Mouse (Mus musculus) forebrain, embryonic 14.5 days (tissue): ENCODE data around the gene Irf2bp2. TPM values are rescaled to one million over a fixed set of nuclear protein-coding genes. Genes with fewer than 3 reads are reported as not detected.

Experiments used
- ATAC-seq: fragments of 200-750 bp; cut with Nextera tagmentation; 2 replicates; pipeline ENCODE4 v1.8.0; 2017; ENCODE audit warnings: mild to moderate bottlenecking, moderate library complexity
- DNase-seq: peaks from one replicate; pipeline ENCODE4 v3.0.0-alpha.2; 2015; ENCODE audit warnings: low spot score
- H3K27ac ChIP-seq: fragments of 300-500 bp; sonication (generic); 2 replicates; pipeline ENCODE4 v1.5.1; 2014; ENCODE audit warnings: low read depth, mild to moderate bottlenecking, control low read depth, low read length, moderate library complexity
- H3K27me3 ChIP-seq: fragments of 300-500 bp; sonication (generic); replicated peaks from 2 replicates; pipeline ENCODE4 v1.6.1; 2014; ENCODE audit warnings: low read length, control low read depth, mixed read lengths; ENCODE audit not compliant: control insufficient read depth, insufficient read depth
- H3K36me3 ChIP-seq: fragments of 300-500 bp; sonication (generic); 2 replicates; pipeline ENCODE4 v1.6.1; 2014; ENCODE audit warnings: low read length, control low read depth; ENCODE audit not compliant: control insufficient read depth, insufficient read depth
- H3K4me1 ChIP-seq: fragments of 300-500 bp; sonication (generic); 2 replicates; pipeline ENCODE4 v1.6.1; 2014; ENCODE audit warnings: antibody characterized with exemption, low read length, control low read depth; ENCODE audit not compliant: control insufficient read depth, insufficient read depth
- H3K4me2 ChIP-seq: fragments of 300-500 bp; sonication (generic); 2 replicates; pipeline ENCODE4 v1.6.1; 2014; ENCODE audit warnings: mild to moderate bottlenecking, control low read depth, low read length
- H3K4me3 ChIP-seq: fragments of 300-500 bp; sonication (generic); 2 replicates; pipeline ENCODE4 v1.5.1; 2014; ENCODE audit warnings: low read depth, low read length, control low read depth
- H3K9ac ChIP-seq: fragments of 300-500 bp; sonication (generic); 2 replicates; pipeline ENCODE4 v1.6.1; 2014; ENCODE audit warnings: mild to moderate bottlenecking, low read length, control low read depth, moderate library complexity
- H3K9me3 ChIP-seq: fragments of 300-500 bp; sonication (generic); replicated peaks from 2 replicates; pipeline ENCODE4 v1.6.1; 2016; ENCODE audit warnings: low read length, control low read depth, mixed read lengths; ENCODE audit not compliant: control insufficient read depth
- WGBS: fragments of 180-500 bp; shearing (Covaris S2); extraction: QIAGEN DNeasy Blood & Tissue Kit; methylation state at CpG from one replicate; pipeline ENCODE4 v1.1.7; 2014; 5-methylcytosine and 5-hydroxymethylcytosine counted together
- polyA plus RNA-seq: library from polyadenylated mRNA; unstranded; fragments of >200 nt; fragmentation: Nextera tagmentation; extraction: Ambion mirVana; gene quantifications from 2 replicates; pipeline ENCODE4 v1.2.1, GENCODE M21; 2014

The Irf2bp2 gene
- polyA plus RNA-seq, 1 experiment from 2014 or later = 8.3 TPM

- peaks cover 14% of the 10 kb centered on the region for H3K4me1 ChIP-seq
- H3K27ac ChIP-seq = no peak overlapping the region
- no peak overlapping the region for H3K4me3 ChIP-seq
- no peaks in the 10 kb centered on the region for H3K9me3 ChIP-seq
- H3K27me3 ChIP-seq = no peaks in the 10 kb centered on the region
- H3K4me2 ChIP-seq = no peak overlapping the region
- no peak for DNase-seq
- WGBS = 78% methylated on average over 8 of the region's 8 CpGs
- no peak overlapping the region for H3K9ac ChIP-seq
- ATAC-seq = no peak
- no peaks in the 10 kb centered on the region for H3K36me3 ChIP-seq
Measured at GRCm38 (mm10) chr8:126543407-126543806, 50.4 kb downstream of the Irf2bp2 start.

DNA sequence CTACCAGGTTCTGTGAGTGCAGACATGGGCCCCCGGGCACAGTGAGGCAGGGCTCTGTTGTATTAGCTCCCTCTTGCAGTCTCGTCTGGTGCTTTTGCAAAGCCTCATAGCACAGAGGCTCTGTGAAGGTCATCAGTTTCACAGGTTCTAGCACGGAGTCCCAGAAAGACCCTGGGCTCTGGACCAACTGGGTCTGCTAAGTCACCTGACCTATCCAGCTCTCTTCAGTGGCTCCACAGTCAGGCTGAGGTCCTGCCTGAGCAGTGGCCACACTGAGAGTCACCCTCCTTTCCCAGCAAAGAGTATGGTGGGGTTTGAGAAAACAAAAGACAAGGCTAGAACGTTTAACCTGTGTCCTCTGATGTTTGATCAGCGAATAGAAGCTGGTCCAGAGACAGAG is 51.0 kb downstream of the Irf2bp2 start:
- ATAC-seq = no peak
- Histone ChIP-seq H3K27ac (no peak overlapping the region), H3K4me2 (no peak overlapping the region), H3K4me3 (no peak overlapping the region), H3K27me3 (no peaks in the 10 kb centered on the region), H3K9me3 (no peaks in the 10 kb centered on the region), H3K9ac (no peak overlapping the region), H3K36me3 (no peaks in the 10 kb centered on the region), H3K4me1 (peaks cover 21% of the 10 kb centered on the region)
- no peak for DNase-seq
- WGBS = 70% methylated on average over 5 of the region's 5 CpGs

DNA sequence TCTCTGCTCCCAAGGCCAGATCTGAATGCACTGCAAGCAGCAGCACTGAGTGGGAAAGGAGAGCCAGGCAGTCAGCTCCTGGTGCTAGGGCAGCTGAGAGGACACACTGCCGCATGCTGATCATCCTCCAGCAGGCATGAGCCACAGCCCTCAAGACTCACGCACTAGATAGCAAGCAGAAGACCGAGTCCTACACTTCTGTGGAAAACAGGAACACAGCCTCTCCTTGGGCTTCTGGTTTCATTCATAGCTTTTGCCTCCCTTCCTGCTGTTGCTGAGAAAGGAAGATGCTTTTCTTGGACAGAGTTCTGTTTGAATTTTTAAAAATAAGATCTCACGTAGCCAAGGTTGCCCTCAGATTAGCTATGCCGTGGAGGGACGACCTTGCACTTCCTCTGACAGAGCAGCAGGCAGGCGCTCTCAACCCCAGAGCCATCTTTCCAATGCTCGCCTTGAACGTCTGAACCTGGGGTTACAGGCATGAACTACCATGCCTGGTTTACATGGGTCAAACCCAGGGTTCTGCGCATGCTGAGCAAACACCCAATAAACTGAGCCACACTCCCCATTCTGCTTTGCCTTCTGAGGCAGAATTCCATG is 51.6 kb downstream of the Irf2bp2 start:
- Histone ChIP-seq H3K27ac (no peak overlapping the region), H3K9me3 (no peaks in the 10 kb centered on the region), H3K27me3 (no peaks in the 10 kb centered on the region), H3K36me3 (no peaks in the 10 kb centered on the region), H3K4me2 (no peak overlapping the region), H3K9ac (no peak overlapping the region), H3K4me1 (peaks cover 26% of the 10 kb centered on the region), H3K4me3 (no peak overlapping the region)
- ATAC-seq = no peak
- DNase-seq = no peak
- WGBS = 89% methylated on average over 10 of the region's 10 CpGs

GRCm38 (mm10) chr8:126540298-126540697 is 53.5 kb downstream of the Irf2bp2 start:
- 84% methylated on average over 5 of the region's 5 CpGs for WGBS
- Histone ChIP-seq H3K9me3 (no peaks in the 10 kb centered on the region), H3K4me2 (no peak overlapping the region), H3K27ac (peak overlapping the region; percentile 97; the same call in 1 of the 2 replicates), H3K4me1 (peaks cover 36% of the 10 kb centered on the region), H3K4me3 (no peak overlapping the region), H3K27me3 (no peaks in the 10 kb centered on the region), H3K36me3 (no peaks in the 10 kb centered on the region), H3K9ac (no peak overlapping the region)
- no peak for ATAC-seq
- no peak for DNase-seq

DNA sequence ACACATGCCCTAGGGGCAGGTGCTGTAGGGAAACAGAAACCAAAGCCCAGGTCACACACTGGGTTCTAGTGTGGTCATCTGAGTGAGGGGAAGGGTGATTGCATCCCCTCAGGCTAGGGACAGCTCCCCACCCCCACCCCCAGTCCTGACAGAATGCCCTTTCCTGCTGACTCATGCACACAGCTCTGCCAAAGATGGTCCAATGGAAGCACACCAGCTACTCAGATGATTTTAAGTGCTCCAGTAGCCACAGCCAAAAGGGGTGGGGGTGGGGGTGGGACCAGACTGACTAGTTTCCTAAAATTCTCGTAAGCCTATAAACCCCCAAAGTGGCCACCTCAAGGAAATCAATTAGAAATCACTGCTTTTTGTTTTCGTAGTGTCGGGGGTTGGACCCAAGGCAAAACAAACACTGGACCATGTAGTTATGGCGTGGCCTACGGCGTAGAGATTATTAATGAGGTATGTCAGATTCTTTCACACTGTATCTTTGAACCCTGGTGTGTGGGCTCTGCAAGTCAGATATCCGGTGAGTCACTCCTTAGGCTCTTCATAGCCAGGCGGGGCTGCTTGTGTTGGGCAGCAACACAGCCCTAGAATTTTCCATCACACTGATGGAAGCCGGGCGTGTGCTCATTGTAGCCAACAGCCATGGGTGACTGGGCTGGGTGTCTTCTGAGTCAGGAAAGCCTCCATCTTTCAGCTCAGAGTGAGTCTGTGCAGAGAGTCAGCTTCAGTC is 54.3 kb downstream of the Irf2bp2 start:
- peak overlapping the region; percentile 31; the same call in 1 of the 2 replicates for H3K4me2 ChIP-seq
- no peak for DNase-seq
- H3K27ac ChIP-seq = peak overlapping the region; percentile 97
- no peaks in the 10 kb centered on the region for H3K27me3 ChIP-seq
- peaks cover 36% of the 10 kb centered on the region for H3K4me1 ChIP-seq
- peak overlapping the region; percentile 43; the same call in 1 of the 2 replicates for H3K9ac ChIP-seq
- no peaks in the 10 kb centered on the region for H3K36me3 ChIP-seq
- H3K4me3 ChIP-seq = no peak overlapping the region
- H3K9me3 ChIP-seq = no peaks in the 10 kb centered on the region
- WGBS = 70% methylated on average over 10 of the region's 10 CpGs
- ATAC-seq = no peak

GRCm38 (mm10) chr8:126538648-126539354 is 55.0 kb downstream of the Irf2bp2 start:
- peak overlapping the region; percentile 49; the same call in 1 of the 2 replicates for H3K9ac ChIP-seq

More at GRCm38 (mm10) chr8:126538648-126539354, 55.0 kb downstream of the Irf2bp2 start:
- Histone ChIP-seq H3K27me3 (no peaks in the 10 kb centered on the region), H3K4me2 (peak overlapping the region; percentile 32), H3K4me3 (no peak overlapping the region), H3K27ac (peak overlapping the region; percentile 97), H3K36me3 (no peaks in the 10 kb centered on the region), H3K4me1 (peaks cover 36% of the 10 kb centered on the region), H3K9me3 (no peaks in the 10 kb centered on the region)
- 2% methylated on average over 12 of the region's 12 CpGs for WGBS
- ATAC-seq = peak; percentile 79
- peak; percentile 97 for DNase-seq

Other genes with a start within 250 kb of the Irf2bp2 start
- gene Coa6, start 171.5 kb downstream of the Irf2bp2 start, polyA plus RNA-seq = 44.9 and 48.8 TPM in 2 replicates
- 1.5 and 2.1 TPM in 2 replicates for gene Tarbp1, start 118.9 kb downstream of the Irf2bp2 start, polyA plus RNA-seq